Mouse (Mus musculus) erythroblast, embryonic 14.5 days (primary cell): Measurements from ENCODE around the gene Slc12a1.

Source experiments
- GATA1 ChIP-seq: IDR thresholded peaks from 2 replicates; pipeline ENCODE4 v1.6.1; 2012; ENCODE audit warnings: low read length, inconsistent platforms, mixed read lengths
- TAL1 ChIP-seq: IDR thresholded peaks from 3 replicates; pipeline ENCODE4 v1.6.1; 2012; ENCODE audit warnings: low read length, inconsistent platforms, mixed read lengths

DNA sequence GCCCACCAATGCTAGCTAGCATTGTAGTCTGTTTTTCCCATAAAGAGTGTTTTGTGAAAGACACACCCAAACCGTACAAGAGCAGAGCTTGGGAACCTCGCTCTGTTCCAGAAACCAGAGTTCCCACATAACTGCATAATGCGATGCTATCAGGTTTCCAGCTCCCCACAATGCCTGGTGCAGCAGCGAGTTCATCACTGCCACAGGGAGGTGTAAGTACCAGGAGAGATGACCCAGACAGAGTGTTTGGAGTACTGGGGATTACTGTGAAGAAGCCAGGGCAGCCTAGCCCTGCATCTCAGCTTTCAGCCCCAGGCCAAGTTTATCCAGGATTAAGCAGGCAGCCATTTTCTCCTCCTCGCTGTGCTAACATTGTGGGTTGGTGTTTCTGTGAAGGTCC is 123.3 kb downstream of the Slc12a1 start:
- TF ChIP-seq TAL1 (no peak), GATA1 (no peak)
